Mouse (Mus musculus): ENCODE results near the gene Pfdn5. TPM values are rescaled to one million over a fixed set of nuclear protein-coding genes. Genes with fewer than 3 reads are reported as not detected.

The Pfdn5 gene
- polyA plus RNA-seq, 1 experiment: 47.8 TPM

DNA sequence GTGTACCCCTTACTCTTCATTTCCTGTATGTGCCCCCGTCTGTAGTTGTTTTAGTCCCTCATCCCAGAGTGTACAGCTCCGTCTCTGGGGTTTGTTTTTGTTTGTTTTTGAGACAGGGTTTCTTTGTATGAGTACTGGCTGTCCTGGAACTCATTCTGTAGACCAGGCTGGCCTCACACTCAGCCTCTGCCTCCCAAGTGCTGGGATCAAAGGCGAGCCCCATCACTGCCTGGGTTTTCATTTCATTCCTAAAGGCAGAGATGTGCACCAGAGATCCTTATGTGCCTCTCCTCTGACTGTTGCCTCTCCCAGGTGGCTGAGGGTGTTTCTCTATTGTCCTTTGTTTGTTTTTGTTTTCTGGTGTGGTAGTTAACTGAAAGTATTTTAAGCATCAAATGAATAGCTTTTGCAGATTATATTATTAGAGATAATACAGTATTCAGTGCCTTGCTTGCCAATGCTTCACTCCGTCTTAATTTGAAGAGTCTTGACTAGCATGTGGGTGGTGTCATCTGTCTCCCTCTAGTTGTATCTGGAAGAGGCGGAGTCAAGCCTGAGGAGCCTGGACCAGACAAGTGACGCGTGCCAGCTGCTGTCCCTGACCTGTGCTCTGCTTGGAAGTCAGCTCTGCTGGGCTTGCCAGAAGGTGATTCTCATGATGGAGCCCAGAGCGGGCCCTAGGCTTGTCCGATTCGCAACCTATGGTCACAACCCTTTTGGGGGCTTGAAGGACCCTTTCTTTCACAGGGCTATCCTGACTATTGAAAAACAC is 15.7 kb upstream of the Pfdn5 start:
- no peaks in the 10 kb centered on the region for H3K27me3 ChIP-seq (ENCODE audit: control insufficient read depth, insufficient read depth, low read length)
- H3K4me1 ChIP-seq (ENCODE audit: control insufficient read depth, insufficient read depth, insufficient read length, low read length): 0 out of 2 replicates have a peak, but pooled peaks cover 2% of the 10 kb centered on the region
- WGBS: 87% methylated on average over 10 of the region's 10 CpGs
- H3K27ac ChIP-seq (ENCODE audit: insufficient read depth, low read depth, low read length): no peak overlapping the region
- peaks cover 7% of the 10 kb centered on the region for H3K36me3 ChIP-seq (ENCODE audit: control insufficient read depth, insufficient read depth, low read length)
- H3K4me3 ChIP-seq (ENCODE audit: low read depth, low read length): no peak overlapping the region
- TF ChIP-seq POLR2A (IDR thresholded peaks at IDR 0.05; ENCODE audit: low read depth, low read length): no peak
- TF ChIP-seq CTCF (IDR thresholded peaks at IDR 0.05; ENCODE audit: extremely low read depth, insufficient read length, insufficient replicate concordance, low read depth, low read length): no peak

GRCm38 (mm10) chr15:102311489-102311888 is 14.4 kb upstream of the Pfdn5 start:
- peaks cover 7% of the 10 kb centered on the region for H3K36me3 ChIP-seq (ENCODE audit: control insufficient read depth, insufficient read depth, low read length)
- 0 out of 2 replicates have a peak, but pooled peaks cover 2% of the 10 kb centered on the region for H3K4me1 ChIP-seq (ENCODE audit: control insufficient read depth, insufficient read depth, insufficient read length, low read length)
- no peak for TF ChIP-seq CTCF (IDR thresholded peaks at IDR 0.05; ENCODE audit: extremely low read depth, insufficient read length, insufficient replicate concordance, low read depth, low read length)
- TF ChIP-seq POLR2A (IDR thresholded peaks at IDR 0.05; ENCODE audit: low read depth, low read length): no peak
- no peak overlapping the region for H3K4me3 ChIP-seq (ENCODE audit: low read depth, low read length)
- H3K27me3 ChIP-seq (ENCODE audit: control insufficient read depth, insufficient read depth, low read length): no peaks in the 10 kb centered on the region
- H3K27ac ChIP-seq (ENCODE audit: insufficient read depth, low read depth, low read length): no peak overlapping the region

GRCm38 (mm10) chr15:102315292-102315691 is 10.6 kb upstream of the Pfdn5 start:
- H3K4me3 ChIP-seq (ENCODE audit: low read depth, low read length): no peak overlapping the region
- no peak for TF ChIP-seq CTCF (IDR thresholded peaks at IDR 0.05; ENCODE audit: extremely low read depth, insufficient read length, insufficient replicate concordance, low read depth, low read length)
- TF ChIP-seq POLR2A (IDR thresholded peaks at IDR 0.05; ENCODE audit: low read depth, low read length): no peak
- WGBS: 93% methylated on average over 8 of the region's 8 CpGs
- no peak overlapping the region for H3K27ac ChIP-seq (ENCODE audit: insufficient read depth, low read depth, low read length)
- H3K4me1 ChIP-seq (ENCODE audit: control insufficient read depth, insufficient read depth, insufficient read length, low read length): 0 out of 2 replicates have a peak, but pooled peaks cover 2% of the 10 kb centered on the region
- no peaks in the 10 kb centered on the region for H3K27me3 ChIP-seq (ENCODE audit: control insufficient read depth, insufficient read depth, low read length)
- peaks cover 11% of the 10 kb centered on the region for H3K36me3 ChIP-seq (ENCODE audit: control insufficient read depth, insufficient read depth, low read length)

- peaks cover 13% of the 10 kb centered on the region for H3K36me3 ChIP-seq (ENCODE audit: control insufficient read depth, insufficient read depth, low read length)
- 85% methylated on average over 6 of the region's 6 CpGs for WGBS
- TF ChIP-seq CTCF (IDR thresholded peaks at IDR 0.05; ENCODE audit: extremely low read depth, insufficient read length, insufficient replicate concordance, low read depth, low read length) (peak; percentile 73; the same call in 1 of the 2 replicates), POLR2A (IDR thresholded peaks at IDR 0.05; ENCODE audit: low read depth, low read length) (no peak)
Observed at GRCm38 (mm10) chr15:102316263-102316662, 9.7 kb upstream of the Pfdn5 start.

DNA sequence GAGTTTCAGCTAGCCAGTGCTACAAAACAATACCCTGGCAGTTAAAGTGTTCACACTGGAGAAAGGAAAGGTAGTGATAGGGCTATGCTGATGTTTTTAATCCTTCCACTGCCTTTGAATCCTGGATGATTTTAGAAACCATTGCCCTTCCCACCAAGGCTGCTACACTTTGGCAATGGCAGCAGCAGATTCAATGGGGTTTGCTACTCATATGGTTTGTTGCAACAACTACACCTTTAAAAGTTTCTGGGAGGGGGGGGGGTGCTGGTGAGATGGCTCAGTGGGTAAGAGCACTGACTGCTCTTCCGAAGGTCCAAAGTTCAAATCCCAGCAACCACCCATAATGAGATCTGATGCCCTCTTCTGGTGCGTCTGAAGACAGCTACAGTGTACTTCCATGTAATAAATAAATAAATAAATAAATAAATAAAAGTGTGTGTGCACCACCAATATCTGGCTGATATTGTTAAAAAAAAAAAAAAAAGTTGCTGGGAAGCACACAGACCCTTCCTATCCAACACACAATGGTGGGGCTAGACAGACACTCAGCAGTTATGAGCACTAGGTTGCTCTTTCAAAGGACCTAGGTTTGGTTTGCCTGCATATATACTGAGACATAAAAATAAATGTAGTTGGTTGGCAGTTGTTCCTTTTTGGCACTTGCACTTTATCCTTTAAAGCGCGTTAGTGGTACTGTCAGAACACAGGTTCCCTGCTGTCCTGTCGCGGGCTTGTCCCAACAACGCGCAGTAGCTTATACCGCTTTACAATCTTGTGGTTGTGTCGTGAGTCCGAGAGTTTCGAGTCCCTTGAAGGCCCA is 1.1 kb upstream of the Pfdn5 start:
- WGBS: 59% methylated on average over 12 of the region's 12 CpGs
- Histone ChIP-seq H3K27me3 (ENCODE audit: control insufficient read depth, insufficient read depth, low read length) (no peaks in the 10 kb centered on the region), H3K4me3 (ENCODE audit: low read depth, low read length) (peak overlapping the region; percentile 22; the same call in 1 of the 2 replicates), H3K27ac (ENCODE audit: insufficient read depth, low read depth, low read length) (no peak overlapping the region), H3K36me3 (ENCODE audit: control insufficient read depth, insufficient read depth, low read length) (peaks cover 6% of the 10 kb centered on the region), H3K4me1 (ENCODE audit: control insufficient read depth, insufficient read depth, insufficient read length, low read length) (peaks cover 5% of the 10 kb centered on the region; the same call in 1 of the 2 replicates)
- TF ChIP-seq CTCF (IDR thresholded peaks at IDR 0.05; ENCODE audit: extremely low read depth, insufficient read length, insufficient replicate concordance, low read depth, low read length): no peak
- no peak for TF ChIP-seq POLR2A (IDR thresholded peaks at IDR 0.05; ENCODE audit: low read depth, low read length)

More at GRCm38 (mm10) chr15:102316263-102316662, 9.7 kb upstream of the Pfdn5 start:
- Histone ChIP-seq H3K4me3 (ENCODE audit: low read depth, low read length) (no peak overlapping the region), H3K27ac (ENCODE audit: insufficient read depth, low read depth, low read length) (no peak overlapping the region), H3K4me1 (ENCODE audit: control insufficient read depth, insufficient read depth, insufficient read length, low read length) (no peaks in the 10 kb centered on the region), H3K27me3 (ENCODE audit: control insufficient read depth, insufficient read depth, low read length) (no peaks in the 10 kb centered on the region)

- H3K4me1 ChIP-seq (ENCODE audit: control insufficient read depth, insufficient read depth, insufficient read length, low read length): peaks cover 5% of the 10 kb centered on the region; the same call in 1 of the 2 replicates
- H3K27ac ChIP-seq (ENCODE audit: insufficient read depth, low read depth, low read length): no peak overlapping the region
- no peak for TF ChIP-seq CTCF (IDR thresholded peaks at IDR 0.05; ENCODE audit: extremely low read depth, insufficient read length, insufficient replicate concordance, low read depth, low read length)
- no peak for TF ChIP-seq POLR2A (IDR thresholded peaks at IDR 0.05; ENCODE audit: low read depth, low read length)
- H3K27me3 ChIP-seq (ENCODE audit: control insufficient read depth, insufficient read depth, low read length): no peaks in the 10 kb centered on the region
- peak overlapping the region; percentile 69; the same call in 1 of the 2 replicates for H3K4me3 ChIP-seq (ENCODE audit: low read depth, low read length)
- peaks cover 9% of the 10 kb centered on the region for H3K36me3 ChIP-seq (ENCODE audit: control insufficient read depth, insufficient read depth, low read length)
- whole genome bisulfite sequencing: 38% methylated on average over 8 of the region's 8 CpGs
Observed at GRCm38 (mm10) chr15:102326892-102327291, 976 bp downstream of the Pfdn5 start.
